Mouse (Mus musculus): ENCODE data around the gene Abcg1.

DNA sequence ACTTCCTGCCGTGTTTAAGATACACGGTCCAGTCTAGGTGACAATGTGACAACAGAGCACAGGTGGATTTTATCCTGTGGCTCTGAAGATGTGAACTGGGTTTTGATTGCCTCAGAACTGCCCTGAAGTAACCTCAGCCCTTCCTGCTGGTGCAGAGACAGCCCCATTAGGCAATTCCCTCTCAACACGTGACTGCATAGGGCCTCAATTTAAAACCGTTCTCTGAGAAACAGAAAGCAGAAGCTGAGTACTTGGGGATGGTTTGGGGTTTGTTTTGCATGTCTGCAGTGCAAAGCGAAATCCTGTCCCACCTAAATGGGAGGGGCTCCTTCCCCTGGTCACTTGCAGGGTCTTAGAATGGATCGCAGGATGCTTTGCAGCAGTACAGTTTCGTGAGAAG, 17.8 kb upstream of the Abcg1 start:
- TF ChIP-seq CTCF (conservative IDR thresholded peaks at IDR 0.05 in 1 of 2, IDR thresholded peaks at IDR 0.05 in 1 of 2; ENCODE audit: low read depth in 2 of 2, low read length in 2 of 2) (no peak), SMC3 (IDR thresholded peaks at IDR 0.05; ENCODE audit: low read depth, low read length) (no peak; the same call in 1 of the 2 replicates), NRF1 (IDR thresholded peaks at IDR 0.05; ENCODE audit: low read depth, low read length) (no peak), CHD2 (IDR thresholded peaks at IDR 0.05; ENCODE audit: low read length) (0 out of 2 replicates have a peak, but pooled peaks have one; percentile 28), USF1 (IDR thresholded peaks at IDR 0.05; ENCODE audit: low read depth, low read length) (peak; percentile 89), EP300 (IDR thresholded peaks at IDR 0.05; ENCODE audit: low read length) (peak; percentile 74), POLR2A (IDR thresholded peaks at IDR 0.05; ENCODE audit: low read depth, low read length) (no peak), UBTF (IDR thresholded peaks at IDR 0.05; ENCODE audit: low read depth, low read length) (no peak), CHD1 (IDR thresholded peaks at IDR 0.05; ENCODE audit: low read depth, low read length) (no peak), MYC (IDR thresholded peaks at IDR 0.05; ENCODE audit: low read depth, low read length) (peak; percentile 75; the same call in 1 of the 2 replicates), MAX (IDR thresholded peaks at IDR 0.05; ENCODE audit: low read length) (peak; percentile 96)

Data from CH12.LX (cell line).